Mouse (Mus musculus) cortical plate, adult 2 months (tissue): ENCODE measurements around the gene Kif20b.

Experiments
- CTCF ChIP-seq: fragments of 200-500 bp; IDR thresholded peaks from 2 replicates; pipeline ENCODE4 v1.5.1; 2011; ENCODE audit warnings: mild to moderate bottlenecking, control low read depth, low read length; ENCODE audit not compliant: insufficient read depth; ENCODE audit errors: extremely low read depth
- POLR2A ChIP-seq: fragments of 200-500 bp; IDR thresholded peaks from 2 replicates; pipeline ENCODE4 v1.6.1; 2011; ENCODE audit warnings: mild to moderate bottlenecking, low read length, control low read depth; ENCODE audit not compliant: insufficient read depth; ENCODE audit errors: extremely low read depth

GRCm38 (mm10) chr19:34992969-34993527 is 70.9 kb downstream of the Kif20b start:
- peak; percentile 77 for TF ChIP-seq CTCF
- TF ChIP-seq POLR2A = no peak
